Mouse (Mus musculus) erythroblast, embryonic 14.5 days (primary cell): ENCODE data around the gene Meis2.

ENCODE experiments used
- GATA1 ChIP-seq: IDR thresholded peaks from 2 replicates; pipeline ENCODE4 v1.6.1; 2012; ENCODE audit warnings: low read length, inconsistent platforms, mixed read lengths
- TAL1 ChIP-seq: IDR thresholded peaks from 3 replicates; pipeline ENCODE4 v1.6.1; 2012; ENCODE audit warnings: low read length, inconsistent platforms, mixed read lengths

- no peak for TF ChIP-seq TAL1
- no peak for TF ChIP-seq GATA1
Observed at GRCm38 (mm10) chr2:116010061-116010460, 55.6 kb downstream of the Meis2 start.
